Mouse (Mus musculus): Measurements from ENCODE around the gene Chat.

DNA sequence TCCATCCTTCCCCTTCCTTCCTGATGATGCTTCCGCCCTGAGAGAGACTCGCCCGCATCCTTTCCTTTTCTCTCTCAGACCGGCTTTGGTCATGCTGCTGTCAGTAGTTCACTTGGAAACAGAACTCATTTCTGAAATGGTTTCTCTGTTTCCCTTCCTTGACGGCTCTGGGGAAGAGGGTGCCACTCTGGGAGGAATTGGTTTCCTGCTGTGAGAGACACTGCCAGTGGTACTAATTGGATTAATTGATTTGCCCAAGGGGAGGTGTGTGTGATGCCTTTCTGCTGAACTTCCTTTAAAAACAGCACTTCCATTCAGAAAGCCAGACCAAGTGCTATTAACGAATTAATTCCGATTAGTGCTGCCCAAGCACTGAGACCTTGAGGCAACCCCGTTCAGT is 22.3 kb downstream of the Chat start:
- TF ChIP-seq CTCF (IDR thresholded peaks at IDR 0.05): no peak
- TF ChIP-seq POLR2A (IDR thresholded peaks at IDR 0.05; ENCODE audit: insufficient read depth, low read depth, low read length): no peak
- no peak for TF ChIP-seq EP300 (IDR thresholded peaks at IDR 0.05; ENCODE audit: insufficient read depth, low read depth, low read length)

Data from heart, adult 2 months (tissue).